Mouse (Mus musculus) stomach, postnatal 0 days (tissue): ENCODE measurements around the gene Zfp931. TPM values are rescaled to one million over a fixed set of nuclear protein-coding genes. Genes with fewer than 3 reads are reported as not detected.

Experiments used
- ATAC-seq: fragments of 200-750 bp; cut with Nextera tagmentation; 2 replicates; pipeline ENCODE4 v1.8.0; 2017; ENCODE audit not compliant: low FRiP score, low TSS enrichment
- DNase-seq: peaks from one replicate; pipeline ENCODE4 v3.0.0-alpha.2; 2016; ENCODE audit warnings: low spot score
- H3K27ac ChIP-seq: fragments of 300-500 bp; sonication (generic); replicated peaks from 2 replicates; pipeline ENCODE4 v1.5.1; 2014; ENCODE audit warnings: mild to moderate bottlenecking, control low read depth
- H3K27me3 ChIP-seq: fragments of 300-500 bp; sonication (generic); 2 replicates; pipeline ENCODE4 v1.6.1; 2014; ENCODE audit warnings: low read length; ENCODE audit not compliant: control insufficient read depth, insufficient read depth
- H3K36me3 ChIP-seq: fragments of 300-500 bp; sonication (generic); 2 replicates; pipeline ENCODE4 v1.6.1; 2014; ENCODE audit warnings: low read length, mixed read lengths; ENCODE audit not compliant: control insufficient read depth, insufficient read depth
- H3K4me1 ChIP-seq: fragments of 300-500 bp; sonication (generic); replicated peaks from 2 replicates; pipeline ENCODE4 v1.6.1; 2014; ENCODE audit warnings: antibody characterized with exemption; ENCODE audit not compliant: control insufficient read depth, insufficient read depth
- H3K4me2 ChIP-seq: fragments of 300-500 bp; sonication (generic); replicated peaks from 2 replicates; pipeline ENCODE4 v1.6.1; 2014; ENCODE audit warnings: low read depth, mild to moderate bottlenecking, control low read depth, moderate library complexity
- H3K4me3 ChIP-seq: fragments of 300-500 bp; sonication (generic); 2 replicates; pipeline ENCODE4 v1.5.1; 2014; ENCODE audit warnings: low read depth, low read length, control low read depth
- H3K9ac ChIP-seq: fragments of 300-500 bp; sonication (generic); 2 replicates; pipeline ENCODE4 v1.6.1; 2014; ENCODE audit warnings: mild to moderate bottlenecking, low read length, control low read depth, mixed read lengths
- H3K9me3 ChIP-seq: fragments of 300-500 bp; sonication (generic); 2 replicates; pipeline ENCODE4 v1.6.1; 2016; ENCODE audit warnings: low read length; ENCODE audit not compliant: control insufficient read depth
- CTCF ChIP-seq: IDR thresholded peaks from 2 replicates; pipeline ENCODE4 v1.5.1; 2016; ENCODE audit warnings: antibody characterized with exemption, low read depth, mild to moderate bottlenecking, moderate library complexity
- EP300 ChIP-seq: optimal IDR thresholded peaks from 2 replicates; pipeline ENCODE3; 2016; ENCODE audit warnings: antibody characterized with exemption
- WGBS: fragments of 180-500 bp; shearing (Covaris S2); extraction: QIAGEN DNeasy Blood & Tissue Kit; methylation state at CpG from one replicate; pipeline ENCODE4 v1.1.7; 2014; 5-methylcytosine and 5-hydroxymethylcytosine counted together
- polyA plus RNA-seq: library from polyadenylated mRNA; unstranded; fragments of >200 nt; fragmentation: Nextera tagmentation; extraction: Ambion mirVana; gene quantifications from 2 replicates; pipeline ENCODE4 v1.2.1, GENCODE M21; 2015

Zfp931 gene
- polyA plus RNA-seq, 1 experiment from 2014 or later, result 9.3 TPM

DNA sequence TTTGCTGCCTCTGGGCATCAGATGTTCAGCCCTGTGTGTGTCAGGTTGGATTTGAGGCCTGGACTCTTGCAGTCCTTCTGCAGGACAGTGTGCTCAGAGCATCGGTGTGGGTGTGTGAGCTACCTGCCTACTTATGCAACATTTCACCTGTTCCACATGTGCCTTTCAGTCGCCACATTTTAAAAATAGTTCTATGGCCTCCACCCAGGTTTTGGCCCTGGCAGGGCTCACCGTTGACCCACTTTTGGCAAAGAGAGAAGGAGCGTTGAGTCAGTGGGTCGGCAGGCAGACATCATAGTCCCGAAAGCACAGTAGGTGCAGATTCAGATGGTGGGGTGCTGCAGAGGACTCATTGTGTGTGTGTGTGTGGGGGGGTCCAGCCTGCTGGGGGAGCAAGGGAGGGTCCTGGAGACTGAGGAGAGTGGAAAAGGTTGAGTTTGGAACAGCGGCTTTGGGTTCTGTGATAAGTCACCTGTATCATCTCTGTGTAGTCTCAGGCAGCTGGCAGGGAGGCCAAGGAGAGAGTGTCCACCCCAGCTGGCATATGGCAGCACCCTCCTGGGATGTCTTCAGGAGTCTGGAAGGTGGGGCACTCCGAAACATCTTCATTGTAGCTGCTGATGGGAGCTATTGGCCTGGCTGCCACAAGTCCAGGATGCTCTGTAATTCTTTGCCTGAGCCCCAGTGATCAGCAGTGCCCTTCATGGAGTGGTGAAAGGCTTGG lies 42.5 kb upstream of the Zfp931 start:
- Histone ChIP-seq H3K4me2 (no peak overlapping the region), H3K4me3 (no peak overlapping the region), H3K9ac (no peak overlapping the region), H3K4me1 (no peaks in the 10 kb centered on the region), H3K36me3 (no peaks in the 10 kb centered on the region), H3K9me3 (no peaks in the 10 kb centered on the region), H3K27me3 (no peaks in the 10 kb centered on the region), H3K27ac (no peak overlapping the region)
- TF ChIP-seq EP300, result no peak
- TF ChIP-seq CTCF, result no peak
- ATAC-seq (no peak), DNase-seq (peak; percentile 10)
- 88% methylated on average over 8 of the region's 8 CpGs for WGBS

DNA sequence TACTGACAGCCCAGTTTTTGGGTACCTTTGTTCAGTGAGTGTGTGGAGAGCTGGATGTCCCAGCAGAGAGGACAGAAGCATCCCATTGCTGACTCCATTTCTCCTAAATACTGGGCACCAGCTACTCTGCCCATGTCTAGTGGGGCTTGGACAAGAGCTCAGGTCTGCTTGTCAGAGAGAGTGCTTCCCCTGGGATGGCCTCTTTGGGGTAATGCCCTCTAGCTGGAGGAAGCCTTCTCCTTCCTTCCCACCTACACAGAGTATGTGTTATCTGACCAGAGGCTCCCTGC lies 42.0 kb upstream of the Zfp931 start:
- H3K4me2 ChIP-seq, result no peak overlapping the region
- TF ChIP-seq CTCF (no peak), EP300 (no peak)
- DNase-seq, result no peak

DNA sequence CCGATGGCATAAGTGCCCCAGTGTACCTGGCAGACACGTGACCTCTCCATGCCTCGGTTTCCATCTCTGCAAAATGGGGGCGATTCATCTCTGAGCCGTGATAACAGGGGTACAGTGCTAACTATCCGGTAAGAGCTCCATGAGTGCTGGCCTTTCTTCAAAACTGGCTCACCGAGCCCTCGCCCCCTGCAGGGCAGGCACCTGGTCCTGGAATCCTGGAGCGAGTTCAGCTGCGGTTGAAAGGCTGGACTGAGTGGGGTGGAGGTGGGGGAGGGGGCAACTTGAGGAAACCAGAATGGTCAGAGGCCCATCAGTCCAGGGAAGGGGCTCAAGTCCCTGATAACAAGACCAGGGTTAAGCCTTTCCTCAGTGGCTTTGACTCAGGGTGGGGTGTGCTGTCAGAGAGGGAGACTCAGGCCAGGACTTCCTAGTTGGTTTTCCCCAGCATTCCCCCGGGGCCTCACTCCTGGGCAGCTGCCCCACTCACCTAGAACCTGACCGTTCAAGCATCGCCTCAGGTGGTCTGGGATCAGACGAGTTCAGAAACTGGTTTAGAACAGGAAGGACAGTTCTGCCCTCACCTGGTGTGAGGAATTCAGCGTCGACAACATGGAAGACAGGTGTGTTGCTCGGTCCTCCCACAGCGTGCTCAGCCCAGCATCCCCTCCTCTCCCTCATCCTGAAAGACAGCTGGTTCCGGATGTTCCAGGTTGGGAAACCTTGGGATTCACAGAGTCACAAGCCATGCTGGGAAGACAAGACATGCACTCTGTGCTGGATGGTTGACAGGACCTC lies 41.5 kb upstream of the Zfp931 start:
- no peaks in the 10 kb centered on the region for H3K9me3 ChIP-seq
- 23% methylated on average over 19 of the region's 19 CpGs for WGBS
- peak overlapping the region; percentile 60 for H3K4me2 ChIP-seq
- H3K36me3 ChIP-seq, result no peaks in the 10 kb centered on the region
- H3K4me1 ChIP-seq, result no peaks in the 10 kb centered on the region
- ATAC-seq (no peak), DNase-seq (peak; percentile 12)
- no peaks in the 10 kb centered on the region for H3K27me3 ChIP-seq
- H3K27ac ChIP-seq, result no peak overlapping the region
- H3K4me3 ChIP-seq, result no peak overlapping the region; the same call in 1 of the 2 replicates
- no peak overlapping the region for H3K9ac ChIP-seq
- TF ChIP-seq CTCF (no peak), EP300 (no peak)

More for the DNA sequence above, 42.0 kb upstream of the Zfp931 start:
- no peaks in the 10 kb centered on the region for H3K9me3 ChIP-seq
- no peaks in the 10 kb centered on the region for H3K27me3 ChIP-seq
- no peak for ATAC-seq
- H3K36me3 ChIP-seq, result no peaks in the 10 kb centered on the region
- no peak overlapping the region for H3K4me3 ChIP-seq
- H3K9ac ChIP-seq, result no peak overlapping the region
- H3K4me1 ChIP-seq, result no peaks in the 10 kb centered on the region
- H3K27ac ChIP-seq, result no peak overlapping the region

DNA sequence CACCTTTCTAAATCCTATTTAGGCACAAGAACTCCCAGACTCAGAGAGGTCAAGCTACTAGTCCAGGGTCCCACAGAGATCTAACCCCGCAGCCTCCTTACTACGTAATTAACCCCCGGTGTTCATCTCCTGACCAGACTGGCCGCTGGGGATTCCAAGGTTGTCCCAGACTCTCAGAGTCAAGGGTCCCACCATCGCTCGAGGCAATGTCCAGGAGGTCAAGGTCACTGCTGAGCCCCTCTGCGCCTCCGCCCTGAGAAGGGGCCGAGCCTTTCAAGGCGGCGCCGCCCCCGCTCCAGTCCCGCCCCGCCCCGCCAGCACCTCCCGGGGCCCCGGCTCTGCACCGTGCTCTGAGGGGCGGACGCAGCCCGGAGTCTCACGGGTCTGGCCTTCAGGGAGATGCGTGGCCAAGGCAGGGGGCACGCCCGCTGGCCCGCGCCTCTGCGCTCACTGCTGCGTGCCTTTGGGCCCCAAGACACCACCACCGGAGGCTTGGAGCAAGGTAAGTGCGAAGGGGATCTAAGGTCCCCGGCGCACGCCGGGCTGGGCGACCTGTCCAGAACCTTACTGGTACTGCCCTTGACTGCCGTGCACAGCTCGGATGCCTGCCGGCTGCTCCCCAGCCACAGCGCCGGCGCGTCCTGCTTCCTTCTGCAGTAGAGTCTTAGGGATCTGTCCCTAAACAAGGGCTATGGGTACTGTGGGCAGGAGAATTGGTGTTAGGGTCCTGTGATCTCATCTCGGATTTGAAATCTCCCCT lies 40.7 kb upstream of the Zfp931 start, which contains the start of gene Phactr3:
Gene Phactr3, plus strand, starts transcription at position 175 of the 760 bp plus-strand sequence.
- Histone ChIP-seq H3K4me2 (peak within 1 kb of the TSS; percentile 60), H3K36me3 (no peaks in the 10 kb centered on the region), H3K27me3 (no peaks in the 10 kb centered on the region), H3K27ac (no peak within 1 kb of the TSS), H3K9ac (peak within 1 kb of the TSS; percentile 41; the same call in 1 of the 2 replicates), H3K4me3 (peak within 1 kb of the TSS; percentile 39), H3K9me3 (no peaks in the 10 kb centered on the region), H3K4me1 (no peaks in the 10 kb centered on the region)
- peak; percentile 47 for ATAC-seq
- DNase-seq, result peak; percentile 16
- WGBS, result 1% methylated on average over 44 of the region's 45 CpGs
- TF ChIP-seq EP300 (no peak), CTCF (no peak)

DNA sequence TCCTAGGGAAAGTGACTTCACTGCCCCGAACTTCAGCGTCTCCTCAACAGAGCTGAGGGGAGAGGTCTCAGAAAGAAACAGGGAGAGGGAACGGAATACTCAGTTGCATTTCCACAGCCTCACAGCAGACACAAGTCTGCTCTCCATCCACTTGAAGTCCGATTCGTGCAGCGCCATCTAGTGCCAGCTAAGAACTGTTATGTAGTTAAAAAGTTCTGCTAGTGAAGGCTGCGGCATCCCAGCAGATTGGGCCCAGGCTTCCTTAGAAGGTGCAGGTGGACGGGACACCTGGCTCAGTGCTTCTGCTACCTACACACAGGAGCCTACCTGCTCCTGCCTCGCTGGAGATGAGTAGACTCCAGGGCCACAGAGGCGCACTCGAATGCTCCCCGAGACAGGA lies 39.7 kb upstream of the Zfp931 start:
- Histone ChIP-seq H3K4me3 (no peak overlapping the region), H3K4me1 (no peaks in the 10 kb centered on the region), H3K27me3 (no peaks in the 10 kb centered on the region), H3K9ac (no peak overlapping the region), H3K36me3 (no peaks in the 10 kb centered on the region), H3K4me2 (no peak overlapping the region), H3K9me3 (no peaks in the 10 kb centered on the region), H3K27ac (no peak overlapping the region)
- ATAC-seq, result no peak
- DNase-seq, result peak; percentile 33
- TF ChIP-seq EP300, result no peak
- peak; percentile 75 for TF ChIP-seq CTCF
- 25% methylated on average over 12 of the region's 12 CpGs for WGBS
